Comparison of ENCODE assay signal across 8 mouse cellular contexts in genomic region chr1:133033316-133034090, GRCm38 (mm10). TPM values are rescaled to one million over a fixed set of nuclear protein-coding genes. Genes with fewer than 3 reads are reported as not detected.
DNase-seq lines count a peak whose midpoint lies in the region; ATAC-seq and TF ChIP-seq lines count a peak whose summit lies in the region.

No protein-coding gene starts in this region.

- no peak for TF ChIP-seq CTCF in bone marrow, adult 2 months (IDR thresholded peaks at IDR 0.05; ENCODE audit: control insufficient read depth, insufficient read depth, low read length)
- TF ChIP-seq CTCF in testis, adult 2 months (IDR thresholded peaks at IDR 0.05; ENCODE audit: control insufficient read depth, insufficient read depth, insufficient replicate concordance, low read depth, low read length) = no peak

- H3K36me3 ChIP-seq in embryonic facial prominence, embryonic 14.5 days (ENCODE audit: control insufficient read depth, insufficient read depth, low read length) = no peaks in the 10 kb centered on the region
- no peaks in the 10 kb centered on the region for H3K36me3 ChIP-seq in heart, embryonic 14.5 days (ENCODE audit: control insufficient read depth, insufficient read depth, low read length)
- H3K36me3 ChIP-seq in liver, embryonic 12.5 days = no peaks in the 10 kb centered on the region
- H3K36me3 ChIP-seq in testis, adult 2 months (ENCODE audit: control insufficient read depth, insufficient read depth, low read length) = no peaks in the 10 kb centered on the region

- peak; percentile 86 for ATAC-seq in embryonic facial prominence, embryonic 14.5 days (ENCODE audit: low read depth)
- ATAC-seq in heart, embryonic 14.5 days (ENCODE audit: insufficient number of reproducible peaks, insufficient read depth, low FRiP score, low read depth) = peak; percentile 75
- ATAC-seq in liver, embryonic 12.5 days = peak; percentile 87

- under 1% methylated on average over 28 of the region's 28 CpGs for WGBS in bone marrow, adult 2 months
- WGBS in embryonic facial prominence, embryonic 14.5 days = under 1% methylated on average over 28 of the region's 28 CpGs
- 1% methylated on average over 28 of the region's 28 CpGs for WGBS in heart, embryonic 14.5 days
- 2% methylated on average over 28 of the region's 28 CpGs for WGBS in liver, embryonic 12.5 days (ENCODE audit: insufficient replicate concordance)

- H3K27me3 ChIP-seq in embryonic facial prominence, embryonic 14.5 days (replicated peaks; ENCODE audit: control insufficient read depth, insufficient read depth, low read length) = no peaks in the 10 kb centered on the region
- H3K27me3 ChIP-seq in heart, embryonic 14.5 days (ENCODE audit: control insufficient read depth, insufficient read depth, low read length) = no peaks in the 10 kb centered on the region
- no peaks in the 10 kb centered on the region for H3K27me3 ChIP-seq in liver, embryonic 12.5 days (replicated peaks)
- no peaks in the 10 kb centered on the region for H3K27me3 ChIP-seq in testis, adult 2 months (ENCODE audit: control insufficient read depth, insufficient read depth, low read length)

- peak overlapping the region; percentile 67 for H3K27ac ChIP-seq in bone marrow, adult 2 months (ENCODE audit: control insufficient read depth, insufficient read depth, low read depth, low read length, poor library complexity)
- peak overlapping the region; percentile 80 for H3K27ac ChIP-seq in embryonic facial prominence, embryonic 14.5 days (replicated peaks; ENCODE audit: low read depth, low read length)
- H3K27ac ChIP-seq in heart, embryonic 14.5 days (replicated peaks in 1 of 2; ENCODE audit: control insufficient read depth in 1 of 2, insufficient read depth in 1 of 2, low read depth in 2 of 2, low read length in 2 of 2) = peak overlapping the region; percentile 64 to 70
- peak overlapping the region; percentile 76 for H3K27ac ChIP-seq in liver, embryonic 12.5 days
- H3K27ac ChIP-seq in testis, adult 2 months (ENCODE audit: control insufficient read depth, insufficient read depth, low read depth, low read length) = peak overlapping the region; percentile 68

- H3K4me1 ChIP-seq in bone marrow, adult 2 months (ENCODE audit: control insufficient read depth, insufficient read depth, low read length) = no peaks in the 10 kb centered on the region; the same call in 1 of the 2 replicates
- no peaks in the 10 kb centered on the region for H3K4me1 ChIP-seq in embryonic facial prominence, embryonic 14.5 days (ENCODE audit: control insufficient read depth, insufficient read depth, low read length)
- H3K4me1 ChIP-seq in heart, embryonic 14.5 days (ENCODE audit: control insufficient read depth in 2 of 2, insufficient read depth in 2 of 2, low read length in 2 of 2) = 0 out of 4 replicates have a peak, but pooled peaks cover 0 to 3% of the 10 kb centered on the region in 2 experiments
- peaks cover 19% of the 10 kb centered on the region for H3K4me1 ChIP-seq in liver, embryonic 12.5 days
- H3K4me1 ChIP-seq in testis, adult 2 months (ENCODE audit: control insufficient read depth, insufficient read depth, low read length) = peaks cover 2% of the 10 kb centered on the region; the same call in 1 of the 2 replicates

- TF ChIP-seq POLR2A in bone marrow, adult 2 months (IDR thresholded peaks at IDR 0.05; ENCODE audit: borderline replicate concordance, control insufficient read depth, low read depth, low read length) = no peak
- TF ChIP-seq POLR2A in testis, adult 2 months (IDR thresholded peaks at IDR 0.05; ENCODE audit: control insufficient read depth, low read depth, low read length) = no peak

- H3K9me3 ChIP-seq in embryonic facial prominence, embryonic 14.5 days (ENCODE audit: control insufficient read depth, low read length) = no peaks in the 10 kb centered on the region
- H3K9me3 ChIP-seq in heart, embryonic 14.5 days (ENCODE audit: control insufficient read depth, low read length) = no peaks in the 10 kb centered on the region
- no peaks in the 10 kb centered on the region for H3K9me3 ChIP-seq in liver, embryonic 12.5 days (replicated peaks)

- H3K4me2 ChIP-seq in embryonic facial prominence, embryonic 14.5 days (ENCODE audit: low read depth, low read length) = peak overlapping the region; percentile 55
- peak overlapping the region; percentile 63 for H3K4me2 ChIP-seq in heart, embryonic 14.5 days (ENCODE audit: low read length)
- peak overlapping the region; percentile 76 for H3K4me2 ChIP-seq in liver, embryonic 12.5 days

- peak overlapping the region; percentile 61 for H3K9ac ChIP-seq in embryonic facial prominence, embryonic 14.5 days (ENCODE audit: low read depth, low read length)
- peak overlapping the region; percentile 71 for H3K9ac ChIP-seq in heart, embryonic 14.5 days (ENCODE audit: low read length)
- peak overlapping the region; percentile 72 for H3K9ac ChIP-seq in liver, embryonic 12.5 days

- peak overlapping the region; percentile 71 for H3K4me3 ChIP-seq in bone marrow, adult 2 months (replicated peaks; ENCODE audit: control insufficient read depth, low read depth, low read length)
- H3K4me3 ChIP-seq in embryonic facial prominence, embryonic 14.5 days (ENCODE audit: low read depth, low read length) = peak overlapping the region; percentile 55
- H3K4me3 ChIP-seq in heart, embryonic 14.5 days (ENCODE audit: control insufficient read depth in 1 of 2, insufficient read depth in 1 of 2, low read depth in 1 of 2, low read length in 2 of 2) = peak overlapping the region; percentile 53 to 65
- H3K4me3 ChIP-seq in liver, embryonic 12.5 days = peak overlapping the region; percentile 70
- peak overlapping the region; percentile 89 for H3K4me3 ChIP-seq in testis, adult 2 months (ENCODE audit: control insufficient read depth, low read depth, low read length)

- DNase-seq in CD4-positive helper T cell, adult 2 months (ENCODE audit: low read depth, low spot score) = peak; percentile 78
- DNase-seq in embryonic facial prominence, embryonic 14.5 days (ENCODE audit: low spot score) = peak; percentile 90
- DNase-seq in kidney, postnatal 14 days = peak; percentile 75
- peak; percentile 85 for DNase-seq in naive thymus-derived CD4-positive, alpha-beta T cell, adult 2 months (ENCODE audit: low read depth)

RNA-seq across cellular contexts. Expression of gene Mdm4, which starts 3.1 kb away (rescaled TPM):
- 33.1 and 66.0 TPM in 2 replicates for polyA plus RNA-seq in bone marrow, adult 2 months (2011; ENCODE audit: insufficient read depth, insufficient read length, low replicate concordance, missing spikeins)
- 33.4 and 40.3 TPM in 2 replicates for polyA plus RNA-seq in embryonic facial prominence, embryonic 14.5 days (2014; fragmentation: Nextera tagmentation; extraction: Ambion mirVana)
- polyA plus RNA-seq in heart, embryonic 14.5 days (2014; fragmentation: Nextera tagmentation; extraction: Ambion mirVana) = 34.7 and 38.2 TPM in 2 replicates
- 24.9 and 26.2 TPM in 2 replicates for polyA plus RNA-seq in liver, embryonic 12.5 days (2016; fragmentation: Nextera tagmentation; extraction: Ambion mirVana)
- 39.6 and 46.7 TPM in 2 replicates for polyA plus RNA-seq in testis, adult 2 months (2012; rRNA removed)

RNA-seq across cellular contexts. Expression of gene Pik3c2b, which starts 12.0 kb away (rescaled TPM):
- polyA plus RNA-seq in bone marrow, adult 2 months (2011; ENCODE audit: insufficient read depth, insufficient read length, low replicate concordance, missing spikeins) = 6.6 and 17.9 TPM in 2 replicates
- 7.0 and 7.1 TPM in 2 replicates for polyA plus RNA-seq in embryonic facial prominence, embryonic 14.5 days (2014; fragmentation: Nextera tagmentation; extraction: Ambion mirVana)
- 11.4 and 12.8 TPM in 2 replicates for polyA plus RNA-seq in heart, embryonic 14.5 days (2014; fragmentation: Nextera tagmentation; extraction: Ambion mirVana)
- 1.8 and 1.9 TPM in 2 replicates for polyA plus RNA-seq in liver, embryonic 12.5 days (2016; fragmentation: Nextera tagmentation; extraction: Ambion mirVana)
- polyA plus RNA-seq in testis, adult 2 months (2012; rRNA removed) = 1.1 and 1.3 TPM in 2 replicates

Comparison
In these comparisons a context has a peak if more than half of its experiments do, and no peak if none do; other contexts are left out.
1. Peak in every context shown above with its lines: DNase-seq, ATAC-seq, H3K4me3 ChIP-seq and H3K27ac ChIP-seq.